Mouse (Mus musculus): ENCODE data around the gene Mnd1. TPM values are rescaled to one million over a fixed set of nuclear protein-coding genes. Genes with fewer than 3 reads are reported as not detected.

Gene Mnd1
- polyA plus RNA-seq (2016; fragmentation: Nextera tagmentation; extraction: Ambion mirVana): 13.4 and 15.2 TPM in 2 replicates

- Histone ChIP-seq H3K27ac (replicated peaks) (peak within 1 kb of the TSS; percentile 98), H3K9me3 (no peaks in the 10 kb centered on the region)
- WGBS: under 1% methylated on average over 29 of the region's 29 CpGs
Measured at GRCm38 (mm10) chr3:84155558-84156006, at the start of gene Mnd1. Gene Mnd1, minus strand, starts transcription at chr3:84155786.

GRCm38 (mm10) chr3:84204640-84205039 lies 49.1 kb upstream of the Mnd1 start:
- Histone ChIP-seq H3K9me3 (no peaks in the 10 kb centered on the region), H3K27ac (replicated peaks) (no peak overlapping the region), H3K4me3 (no peak overlapping the region), H3K27me3 (replicated peaks; ENCODE audit: low read depth, poor library complexity, severe bottlenecking) (no peaks in the 10 kb centered on the region), H3K36me3 (replicated peaks) (peaks cover 63% of the 10 kb centered on the region), H3K4me1 (peaks cover 7% of the 10 kb centered on the region)
- WGBS: 86% methylated on average over 5 of the region's 5 CpGs
- no peak for DNase-seq (ENCODE audit: low spot score)

More at GRCm38 (mm10) chr3:84155558-84156006, at the start of gene Mnd1:
- DNase-seq (ENCODE audit: low spot score): peak; percentile 100
- H3K27me3 ChIP-seq (replicated peaks; ENCODE audit: low read depth, poor library complexity, severe bottlenecking): no peaks in the 10 kb centered on the region
- H3K4me1 ChIP-seq: peaks cover 34% of the 10 kb centered on the region
- peaks cover 14% of the 10 kb centered on the region for H3K36me3 ChIP-seq (replicated peaks)
- H3K4me3 ChIP-seq: peak within 1 kb of the TSS; percentile 71

DNA sequence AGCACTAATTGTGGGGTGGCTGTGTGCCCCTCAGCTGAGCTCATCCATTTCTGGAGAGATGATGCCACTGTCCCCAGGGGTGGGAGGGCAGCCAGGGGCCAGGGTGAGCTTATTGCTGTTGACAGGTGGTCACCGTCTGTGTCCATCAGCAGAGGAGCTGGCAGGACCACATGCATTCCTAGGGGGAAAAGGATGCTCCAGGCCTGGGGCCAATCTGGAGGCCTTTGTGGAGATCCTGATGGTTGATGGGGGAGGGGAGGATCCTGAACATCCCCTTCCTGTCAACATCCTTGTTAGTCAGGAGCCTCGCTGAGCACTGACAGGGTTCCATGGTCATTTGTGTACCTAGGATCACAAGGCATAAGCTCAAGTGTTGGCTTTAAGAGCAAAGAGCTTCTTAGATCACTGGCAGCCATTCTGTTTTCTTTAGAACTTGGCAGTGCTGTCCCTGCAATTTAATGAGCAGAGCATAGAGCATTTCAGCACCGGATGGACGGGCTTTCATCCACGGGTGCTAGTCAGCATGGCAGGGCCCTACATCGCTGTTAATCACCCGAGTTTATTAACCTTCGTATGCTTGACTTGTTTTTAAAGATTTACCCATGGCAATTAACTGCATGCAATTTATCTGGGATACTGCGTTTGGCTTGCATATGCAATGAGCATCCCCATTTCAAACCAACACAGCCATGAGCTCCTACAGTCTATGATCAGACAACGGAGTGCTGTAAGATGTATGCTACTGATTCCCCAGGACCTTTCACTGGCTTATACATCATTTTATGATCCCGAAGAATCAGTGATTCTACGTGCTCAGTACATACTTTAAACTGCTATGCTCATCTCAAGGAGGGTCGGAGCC lies 45.2 kb upstream of the Mnd1 start:
- Histone ChIP-seq H3K27ac (replicated peaks) (no peak overlapping the region), H3K27me3 (replicated peaks; ENCODE audit: low read depth, poor library complexity, severe bottlenecking) (no peaks in the 10 kb centered on the region), H3K36me3 (replicated peaks) (peaks cover 35% of the 10 kb centered on the region), H3K4me3 (no peak overlapping the region), H3K4me1 (peaks cover 7% of the 10 kb centered on the region), H3K9me3 (no peaks in the 10 kb centered on the region)
- WGBS: 75% methylated on average over 13 of the region's 13 CpGs
- DNase-seq (ENCODE audit: low spot score): peak; percentile 23

GRCm38 (mm10) chr3:84199516-84199915 lies 43.9 kb upstream of the Mnd1 start:
- Histone ChIP-seq H3K36me3 (replicated peaks) (peaks cover 24% of the 10 kb centered on the region), H3K4me3 (no peak overlapping the region), H3K27ac (replicated peaks) (no peak overlapping the region), H3K4me1 (peaks cover 7% of the 10 kb centered on the region), H3K9me3 (no peaks in the 10 kb centered on the region), H3K27me3 (replicated peaks; ENCODE audit: low read depth, poor library complexity, severe bottlenecking) (no peaks in the 10 kb centered on the region)
- 93% methylated on average over 9 of the region's 9 CpGs for WGBS
- no peak for DNase-seq (ENCODE audit: low spot score)

DNA sequence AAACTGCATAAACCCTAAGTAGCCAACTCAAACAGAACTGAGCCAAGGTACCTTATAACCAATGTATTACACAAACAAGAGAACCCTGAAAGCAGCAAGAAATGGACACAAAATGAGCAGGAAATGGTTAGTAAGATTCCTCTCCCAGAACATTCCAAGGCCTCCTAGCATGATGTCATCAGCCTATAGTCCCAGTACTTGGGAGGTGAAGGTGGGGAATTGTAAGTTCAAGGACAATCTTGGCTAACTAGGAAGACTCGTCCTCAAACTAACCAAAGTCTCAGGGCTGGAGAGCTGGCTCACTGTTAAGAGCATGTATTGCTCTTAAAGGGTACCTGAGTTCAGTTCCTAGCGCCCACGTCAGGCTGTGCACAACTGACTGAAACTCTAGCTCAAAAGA lies 42.6 kb upstream of the Mnd1 start:
- WGBS: 91% methylated on average over 3 of the region's 3 CpGs
- Histone ChIP-seq H3K27me3 (replicated peaks; ENCODE audit: low read depth, poor library complexity, severe bottlenecking) (no peaks in the 10 kb centered on the region), H3K9me3 (no peaks in the 10 kb centered on the region), H3K4me3 (no peak overlapping the region), H3K36me3 (replicated peaks) (peaks cover 25% of the 10 kb centered on the region), H3K27ac (replicated peaks) (no peak overlapping the region), H3K4me1 (peaks cover 9% of the 10 kb centered on the region)
- DNase-seq (ENCODE audit: low spot score): no peak

DNA sequence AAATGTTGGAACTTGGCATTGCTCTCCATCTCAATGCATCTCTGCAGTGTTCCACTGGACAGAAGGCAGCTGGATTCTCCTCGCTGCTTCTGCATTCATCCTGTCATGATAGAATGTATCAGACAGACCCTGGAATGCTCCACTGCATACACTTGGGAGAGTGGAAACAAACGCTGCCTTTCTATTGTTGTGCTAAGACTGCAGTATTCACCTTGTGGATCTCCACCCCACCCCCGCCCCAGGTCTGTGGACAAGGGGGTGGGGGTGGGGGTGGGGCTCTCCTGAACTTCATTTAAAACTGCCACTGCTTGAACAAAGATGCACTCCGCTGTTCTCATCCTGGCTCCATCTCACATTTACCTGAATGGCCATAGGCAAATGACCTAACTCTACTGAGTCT lies 38.3 kb upstream of the Mnd1 start:
- Histone ChIP-seq H3K36me3 (replicated peaks) (peaks cover 38% of the 10 kb centered on the region), H3K4me1 (peaks cover 30% of the 10 kb centered on the region), H3K9me3 (no peaks in the 10 kb centered on the region), H3K4me3 (no peak overlapping the region), H3K27me3 (replicated peaks; ENCODE audit: low read depth, poor library complexity, severe bottlenecking) (peaks cover 27% of the 10 kb centered on the region), H3K27ac (replicated peaks) (no peak overlapping the region)
- DNase-seq (ENCODE audit: low spot score): no peak
- 62% methylated on average over 4 of the region's 4 CpGs for WGBS

- Histone ChIP-seq H3K9me3 (no peaks in the 10 kb centered on the region), H3K4me3 (peak overlapping the region; percentile 50), H3K27ac (replicated peaks) (peak overlapping the region; percentile 68), H3K4me1 (peaks cover 30% of the 10 kb centered on the region), H3K27me3 (replicated peaks; ENCODE audit: low read depth, poor library complexity, severe bottlenecking) (peaks cover 27% of the 10 kb centered on the region), H3K36me3 (replicated peaks) (peaks cover 37% of the 10 kb centered on the region)
- 39% methylated on average over 21 of the region's 21 CpGs for WGBS
- peak; percentile 49 for DNase-seq (ENCODE audit: low spot score)
Measured at GRCm38 (mm10) chr3:84191141-84191881, 35.7 kb upstream of the Mnd1 start.

DNA sequence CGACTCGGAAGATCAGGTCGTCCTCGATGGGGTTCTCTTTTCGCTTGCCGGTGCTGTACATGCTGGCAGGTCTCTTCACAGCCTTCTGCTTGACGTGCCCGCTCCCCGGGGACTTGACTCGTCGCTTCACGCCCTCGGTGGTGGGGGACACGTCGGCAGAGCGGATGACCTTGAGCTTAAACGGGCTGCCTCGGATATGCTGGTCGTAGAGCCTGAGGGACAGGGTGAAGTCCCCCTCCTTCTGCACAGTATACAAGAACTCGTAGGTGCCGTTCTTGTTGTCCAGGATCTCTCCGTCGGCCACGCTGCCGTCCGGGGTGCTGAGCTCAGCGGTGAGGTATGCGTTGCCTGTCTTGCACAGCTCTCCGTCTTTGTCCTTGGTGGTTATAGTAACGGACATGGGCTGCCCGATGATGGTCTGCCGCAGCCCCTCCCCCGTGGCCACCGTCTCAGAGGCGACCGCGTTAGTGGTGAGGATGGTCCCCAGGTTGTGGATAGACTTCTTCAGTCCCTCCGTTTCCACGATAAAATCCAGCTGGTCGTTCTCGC lies 35.0 kb upstream of the Mnd1 start:
- Histone ChIP-seq H3K27ac (replicated peaks) (peak overlapping the region; percentile 68), H3K4me3 (peak overlapping the region; percentile 50), H3K4me1 (peaks cover 30% of the 10 kb centered on the region), H3K36me3 (replicated peaks) (peaks cover 34% of the 10 kb centered on the region), H3K9me3 (no peaks in the 10 kb centered on the region), H3K27me3 (replicated peaks; ENCODE audit: low read depth, poor library complexity, severe bottlenecking) (peaks cover 27% of the 10 kb centered on the region)
- 14% methylated on average over 41 of the region's 41 CpGs for WGBS
- peak; percentile 25 for DNase-seq (ENCODE audit: low spot score)

DNA sequence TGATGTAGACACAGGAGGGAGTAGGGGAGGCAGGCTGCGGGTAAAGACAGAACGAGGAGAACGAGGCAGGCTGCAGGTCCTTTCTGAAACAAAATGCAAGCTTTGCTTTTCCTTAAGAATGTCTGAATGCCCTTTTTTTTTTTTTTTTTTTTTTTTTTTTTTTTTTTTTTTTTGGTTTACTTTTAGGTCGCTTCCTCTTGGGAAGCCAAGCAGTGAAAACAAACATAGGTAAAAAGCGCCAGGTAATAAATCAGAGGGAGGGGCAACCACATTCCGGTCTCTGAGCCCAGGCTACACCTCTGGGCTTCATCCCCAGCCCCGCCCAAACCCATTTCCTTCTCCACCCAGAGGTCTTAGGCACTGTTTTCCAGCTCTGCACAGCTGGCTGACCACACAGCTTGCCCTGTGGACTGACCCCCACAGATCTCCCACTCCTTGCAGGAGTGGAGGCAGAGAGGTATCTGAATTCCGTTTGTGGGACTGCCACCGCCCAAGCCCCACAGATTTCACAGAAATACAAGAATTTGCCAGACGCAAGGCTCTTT lies 34.1 kb upstream of the Mnd1 start:
- Histone ChIP-seq H3K27ac (replicated peaks) (0 out of 2 replicates have a peak overlapping the region, but pooled peaks have one; percentile 68), H3K36me3 (replicated peaks) (peaks cover 38% of the 10 kb centered on the region), H3K4me3 (peak overlapping the region; percentile 50), H3K4me1 (peaks cover 30% of the 10 kb centered on the region), H3K9me3 (0 out of 2 replicates have a peak, but pooled peaks cover 3% of the 10 kb centered on the region), H3K27me3 (replicated peaks; ENCODE audit: low read depth, poor library complexity, severe bottlenecking) (peaks cover 27% of the 10 kb centered on the region)
- 40% methylated on average over 10 of the region's 10 CpGs for WGBS
- no peak for DNase-seq (ENCODE audit: low spot score)

GRCm38 (mm10) chr3:84181717-84182116 lies 26.1 kb upstream of the Mnd1 start:
- H3K27me3 ChIP-seq (replicated peaks; ENCODE audit: low read depth, poor library complexity, severe bottlenecking): no peaks in the 10 kb centered on the region
- 27% methylated on average over 4 of the region's 4 CpGs for WGBS
- 0 out of 2 replicates have a peak, but pooled peaks cover 3% of the 10 kb centered on the region for H3K9me3 ChIP-seq
- H3K36me3 ChIP-seq (replicated peaks): peaks cover 15% of the 10 kb centered on the region
- H3K4me3 ChIP-seq: no peak overlapping the region
- no peak overlapping the region for H3K27ac ChIP-seq (replicated peaks)
- peaks cover 9% of the 10 kb centered on the region for H3K4me1 ChIP-seq
- DNase-seq (ENCODE audit: low spot score): no peak

- H3K9me3 ChIP-seq: 0 out of 2 replicates have a peak, but pooled peaks cover 3% of the 10 kb centered on the region
- peaks cover 13% of the 10 kb centered on the region for H3K4me1 ChIP-seq
- no peak for DNase-seq (ENCODE audit: low spot score)
- 31% methylated on average over 8 of the region's 8 CpGs for WGBS
- H3K36me3 ChIP-seq (replicated peaks): peaks cover 17% of the 10 kb centered on the region
- H3K27me3 ChIP-seq (replicated peaks; ENCODE audit: low read depth, poor library complexity, severe bottlenecking): no peaks in the 10 kb centered on the region
- H3K27ac ChIP-seq (replicated peaks): no peak overlapping the region
- H3K4me3 ChIP-seq: no peak overlapping the region
Measured at GRCm38 (mm10) chr3:84181102-84181501, 25.5 kb upstream of the Mnd1 start.

GRCm38 (mm10) chr3:84180304-84180703 lies 24.7 kb upstream of the Mnd1 start:
- 73% methylated on average over 2 of the region's 2 CpGs for WGBS
- peaks cover 17% of the 10 kb centered on the region for H3K36me3 ChIP-seq (replicated peaks)

More at GRCm38 (mm10) chr3:84180304-84180703, 24.7 kb upstream of the Mnd1 start:
- H3K4me3 ChIP-seq: no peak overlapping the region
- peaks cover 13% of the 10 kb centered on the region for H3K4me1 ChIP-seq
- no peak overlapping the region for H3K27ac ChIP-seq (replicated peaks)
- DNase-seq (ENCODE audit: low spot score): no peak
- no peaks in the 10 kb centered on the region for H3K27me3 ChIP-seq (replicated peaks; ENCODE audit: low read depth, poor library complexity, severe bottlenecking)
- 0 out of 2 replicates have a peak, but pooled peaks cover 3% of the 10 kb centered on the region for H3K9me3 ChIP-seq
